Mouse (Mus musculus): ENCODE measurements at regions not wholly inside any gene's neighbourhood (a gene's known extent, or its start where the extent isn't known, plus 50 kb on each side); places are given as distances from the start of the nearest gene placed in this dataset.

- DNase-seq: no peak
Observed at GRCm38 (mm10) chr12:51009644-51010043, 338.2 kb upstream of the G2e3 start.

GRCm38 (mm10) chr12:51001722-51002592 is 345.9 kb upstream of the G2e3 start:
- no peak for DNase-seq

- DNase-seq: no peak
Observed at GRCm38 (mm10) chr12:51001096-51001495, 346.8 kb upstream of the G2e3 start.

GRCm38 (mm10) chr12:51000281-51001075 is 347.4 kb upstream of the G2e3 start:
- no peak for DNase-seq

- peak; percentile 58 for DNase-seq
Observed at GRCm38 (mm10) chr12:50999295-51000237, 348.3 kb upstream of the G2e3 start.

- no peak for DNase-seq
Observed at GRCm38 (mm10) chr12:50995664-50996063, 346.8 kb upstream of the Prkd1 start.

- DNase-seq: no peak
Observed at GRCm38 (mm10) chr12:50989561-50990325, 340.8 kb upstream of the Prkd1 start.

GRCm38 (mm10) chr12:50981318-50981717 is 332.4 kb upstream of the Prkd1 start:
- DNase-seq: no peak

GRCm38 (mm10) chr12:50980800-50981199 is 331.9 kb upstream of the Prkd1 start:
- no peak for DNase-seq

- no peak for DNase-seq
Observed at GRCm38 (mm10) chr12:50970759-50971122, 321.8 kb upstream of the Prkd1 start.

GRCm38 (mm10) chr12:50969887-50970758 is 321.2 kb upstream of the Prkd1 start:
- DNase-seq: no peak

- no peak for DNase-seq
Observed at GRCm38 (mm10) chr12:50969402-50969801, 320.5 kb upstream of the Prkd1 start.

- DNase-seq: no peak
Observed at GRCm38 (mm10) chr12:50967168-50967810, 318.4 kb upstream of the Prkd1 start.

- DNase-seq: no peak
Observed at GRCm38 (mm10) chr12:50953971-50954370, 305.1 kb upstream of the Prkd1 start.

GRCm38 (mm10) chr12:50947035-50947434 is 298.1 kb upstream of the Prkd1 start:
- DNase-seq: no peak

- peak; percentile 8 for DNase-seq
Observed at GRCm38 (mm10) chr12:50943741-50944521, 295.0 kb upstream of the Prkd1 start.

GRCm38 (mm10) chr12:50943340-50943739 is 294.4 kb upstream of the Prkd1 start:
- no peak for DNase-seq

GRCm38 (mm10) chr12:50935516-50935915 is 286.6 kb upstream of the Prkd1 start:
- no peak for DNase-seq

GRCm38 (mm10) chr12:50932496-50932895 is 283.6 kb upstream of the Prkd1 start:
- no peak for DNase-seq

GRCm38 (mm10) chr12:50929641-50930040 is 280.7 kb upstream of the Prkd1 start:
- no peak for DNase-seq
